Mouse (Mus musculus) neural tube, embryonic 10.5 days (tissue): ENCODE results near the gene Farp1.

Experiments
- DNase-seq: peaks from one replicate; pipeline ENCODE4 v3.0.0-alpha.2; 2017; ENCODE audit warnings: low spot score; ENCODE audit errors: extremely low spot score

Farp1 gene

DNA sequence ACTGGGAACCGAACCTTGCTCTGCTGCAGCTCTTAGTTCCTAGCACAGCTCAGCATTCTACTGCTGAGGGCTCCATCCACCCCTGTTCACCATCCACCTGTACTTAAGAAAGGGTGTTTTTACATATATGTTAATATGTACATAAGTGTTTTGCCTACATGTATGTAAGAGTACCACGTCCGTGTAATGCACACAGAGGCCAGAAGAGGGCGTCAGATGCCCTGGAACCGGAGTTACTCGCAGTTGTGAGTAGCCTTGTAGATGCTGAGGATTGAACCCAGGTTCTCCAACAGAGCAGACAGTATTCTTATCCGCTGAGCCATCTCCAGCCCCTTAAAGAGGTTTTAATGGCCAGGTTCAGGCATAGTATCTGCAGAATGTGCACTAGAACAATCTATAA, 183.6 kb downstream of the Farp1 start:
- DNase-seq, result no peak

GRCm38 (mm10) chr14:121219226-121220039, 184.4 kb downstream of the Farp1 start:
- DNase-seq, result no peak

GRCm38 (mm10) chr14:121220040-121220322, 185.0 kb downstream of the Farp1 start:
- no peak for DNase-seq

DNA sequence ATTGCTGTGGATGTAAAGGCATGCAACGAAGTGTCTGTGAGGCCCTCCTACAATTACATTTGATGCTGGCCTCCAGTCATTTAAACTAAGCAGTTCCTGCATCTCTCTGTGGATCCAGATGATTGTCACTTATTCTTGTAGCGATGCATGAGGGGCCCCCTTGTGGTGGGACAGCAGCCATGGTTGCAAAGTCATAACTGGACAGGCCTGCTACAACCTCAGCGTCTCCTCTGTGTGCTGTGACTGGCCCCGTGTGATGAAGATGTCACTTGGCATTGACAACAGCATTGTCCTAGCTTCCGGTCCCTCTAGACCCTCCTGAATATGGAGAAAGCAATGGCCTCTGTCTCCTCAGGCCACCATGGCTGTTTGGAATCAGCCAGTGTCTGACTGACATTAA, 185.7 kb downstream of the Farp1 start:
- peak; percentile 23 for DNase-seq

DNA sequence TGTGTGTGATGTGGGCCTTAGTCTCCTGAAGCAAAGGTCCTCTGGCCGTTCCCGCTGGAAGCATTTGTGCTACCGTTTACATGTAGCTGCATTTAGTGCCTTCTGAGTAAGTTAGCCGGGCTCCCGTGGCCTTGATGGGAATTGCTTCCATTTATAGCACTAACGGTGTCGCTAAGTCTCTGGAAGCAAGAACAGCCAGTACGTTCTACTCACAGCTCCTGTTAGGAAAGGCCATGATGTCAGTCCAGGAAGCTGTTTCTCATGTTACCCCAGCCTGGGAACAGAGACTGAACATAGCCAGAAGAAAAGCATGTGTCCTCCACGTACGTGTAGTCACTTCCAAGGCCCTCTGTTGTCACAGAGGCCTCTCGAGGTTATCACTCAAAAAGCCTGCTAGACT, 190.8 kb downstream of the Farp1 start:
- DNase-seq, result no peak

DNA sequence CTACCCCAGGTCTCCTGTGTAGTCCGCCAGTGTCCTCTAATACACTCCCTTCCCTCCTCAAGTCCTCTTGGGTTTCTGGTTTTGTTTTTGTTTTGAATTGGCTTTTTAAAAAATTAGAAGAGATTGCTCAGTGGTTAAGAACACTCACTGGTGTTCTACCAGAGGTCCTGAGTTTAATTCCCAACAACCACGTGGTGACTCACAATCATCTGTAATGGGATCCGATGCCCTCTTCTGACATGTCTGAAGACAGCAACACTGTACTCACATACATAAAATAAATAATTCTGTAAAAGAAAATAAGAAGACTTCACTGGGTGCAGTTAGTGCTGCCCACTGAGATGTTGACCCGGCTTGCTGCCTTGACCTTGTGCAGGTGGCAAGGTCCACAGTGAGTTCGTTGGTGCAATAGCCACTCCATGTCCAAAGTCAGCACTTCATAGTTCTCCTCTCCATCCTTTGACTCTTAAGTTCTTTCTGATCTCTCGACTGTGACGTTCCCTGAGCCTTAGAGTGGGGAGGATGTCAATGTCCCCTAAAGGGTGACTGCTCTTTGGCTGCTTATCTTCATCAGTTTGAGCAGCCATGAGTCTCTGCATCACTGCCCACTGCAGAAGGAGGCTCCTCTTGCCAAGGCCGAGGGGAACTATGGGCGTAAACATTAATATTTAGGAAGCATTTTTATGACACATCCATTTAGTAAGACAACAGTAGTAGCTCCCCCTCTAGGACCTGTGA, 194.2 kb downstream of the Farp1 start:
- DNase-seq, result no peak

GRCm38 (mm10) chr14:121231232-121231631, 196.2 kb downstream of the Farp1 start:
- DNase-seq, result no peak

DNA sequence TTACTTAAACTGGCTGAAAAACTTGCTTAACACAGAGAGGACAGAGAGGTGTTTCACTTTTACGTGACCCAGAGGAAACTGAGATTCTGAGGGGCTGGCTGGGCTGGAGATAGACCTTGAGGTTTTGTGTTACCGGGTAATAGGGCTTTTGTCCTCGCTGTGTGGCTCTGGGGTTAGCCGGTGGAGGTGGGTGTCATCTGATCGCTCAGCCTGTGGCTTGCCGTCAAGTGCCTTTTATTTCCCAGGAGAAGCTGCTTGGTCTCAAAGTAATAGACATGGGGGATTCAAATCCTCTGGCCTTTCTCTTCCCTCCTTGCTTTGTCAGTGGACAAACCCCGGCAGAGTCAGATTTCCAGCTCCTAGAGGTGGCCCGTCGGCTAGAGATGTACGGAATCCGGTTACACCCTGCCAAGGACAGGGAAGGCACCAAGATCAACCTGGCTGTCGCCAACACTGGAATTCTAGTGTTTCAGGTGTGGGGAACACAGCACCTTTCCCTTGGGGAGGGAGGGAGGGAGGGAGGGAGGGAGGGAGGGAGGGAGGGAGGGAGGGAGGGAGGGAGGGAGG, 199.8 kb downstream of the Farp1 start:
- no peak for DNase-seq

DNA sequence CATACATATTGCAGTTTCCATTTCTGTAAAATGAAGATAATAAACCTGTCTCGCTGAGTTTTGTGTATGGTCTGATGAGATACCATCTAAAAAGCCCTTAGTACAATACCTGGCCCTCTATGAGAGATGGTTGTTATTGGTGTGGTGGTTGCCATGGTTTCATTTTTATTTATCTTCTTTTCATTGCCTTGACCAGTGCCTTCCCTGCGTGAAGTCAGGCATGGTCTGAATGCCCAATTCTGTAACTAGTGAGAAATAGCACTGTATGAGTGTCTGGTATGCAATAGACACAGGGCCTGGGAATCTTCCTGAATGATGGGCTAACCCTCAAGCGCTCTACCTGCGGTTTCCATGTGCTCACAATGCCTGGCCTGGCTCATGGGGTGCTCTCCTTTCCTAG, 201.7 kb downstream of the Farp1 start:
- DNase-seq, result no peak

GRCm38 (mm10) chr14:121238727-121239126, 203.7 kb downstream of the Farp1 start:
- no peak for DNase-seq

GRCm38 (mm10) chr14:121239386-121239785, 204.4 kb downstream of the Farp1 start:
- no peak for DNase-seq

DNA sequence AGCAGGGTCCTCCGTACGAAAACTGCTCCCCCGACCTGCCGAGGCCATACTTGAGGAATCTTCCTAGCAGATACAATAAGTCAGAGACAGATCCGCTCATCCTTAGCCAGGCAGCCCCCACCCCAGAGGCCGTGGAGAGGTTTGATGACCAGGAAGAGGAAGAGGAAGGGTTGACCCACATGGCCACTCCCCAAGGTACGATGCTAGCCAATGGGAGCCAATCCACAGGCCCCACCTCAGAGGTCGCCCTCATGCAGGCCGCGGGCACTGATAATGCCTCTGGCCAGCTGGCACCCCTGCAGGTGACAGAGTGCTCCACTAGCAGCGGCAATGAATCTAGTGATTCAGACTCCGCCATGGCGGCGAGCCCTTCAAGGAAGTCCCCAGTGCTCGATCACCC, 209.1 kb downstream of the Farp1 start:
- DNase-seq, result no peak

DNA sequence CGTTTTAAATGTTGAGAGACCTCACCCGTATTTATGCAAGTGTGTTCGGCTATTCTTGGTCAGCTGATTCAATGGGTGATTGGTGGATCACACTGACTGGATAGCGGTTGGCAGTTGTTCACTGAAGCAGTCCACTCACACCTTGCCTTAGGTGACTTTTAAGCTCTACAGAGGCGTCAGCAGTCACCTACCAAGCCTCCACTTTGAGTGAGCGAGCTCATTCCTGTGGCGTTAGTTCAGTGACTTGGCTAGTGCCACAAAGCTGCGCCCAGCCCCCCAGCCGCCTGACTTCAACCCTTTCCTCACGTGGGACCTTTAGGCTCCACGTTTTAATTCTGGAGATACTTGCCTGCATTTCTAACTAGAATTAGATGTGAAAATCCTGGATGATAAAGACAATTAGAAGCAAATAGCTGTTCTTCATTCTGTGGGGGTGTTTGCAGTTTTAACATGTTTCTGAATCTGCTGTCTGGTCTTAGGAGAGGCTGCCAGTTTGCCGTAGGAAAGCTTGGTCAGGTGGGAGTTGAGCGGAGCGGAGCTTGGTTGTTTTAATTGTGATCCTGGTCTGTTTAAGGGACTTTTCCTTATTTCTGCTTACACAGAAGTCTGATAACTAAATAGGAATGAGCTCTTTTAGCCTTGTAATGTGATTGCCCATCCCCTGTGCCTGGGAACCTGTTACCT, 211.2 kb downstream of the Farp1 start:
- DNase-seq, result no peak

DNA sequence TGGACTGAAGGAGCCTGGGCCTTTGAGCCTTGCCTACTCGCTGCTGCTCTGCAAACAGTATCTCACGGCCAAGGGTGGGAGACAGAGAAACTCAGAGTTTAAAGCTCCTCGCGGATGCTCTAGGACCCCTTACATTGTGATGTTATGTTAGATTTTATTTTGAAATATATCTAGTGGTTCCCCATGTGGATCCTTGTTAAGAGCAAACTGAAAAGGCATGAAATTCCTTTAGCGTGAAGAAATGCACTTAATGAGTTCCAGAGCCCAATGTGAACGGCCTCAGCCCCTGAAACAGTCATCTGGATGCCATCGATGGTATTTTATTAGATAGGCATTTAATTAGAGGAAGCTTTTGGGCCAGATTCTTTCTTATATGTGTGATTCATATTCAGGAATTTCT, 212.3 kb downstream of the Farp1 start:
- no peak for DNase-seq

DNA sequence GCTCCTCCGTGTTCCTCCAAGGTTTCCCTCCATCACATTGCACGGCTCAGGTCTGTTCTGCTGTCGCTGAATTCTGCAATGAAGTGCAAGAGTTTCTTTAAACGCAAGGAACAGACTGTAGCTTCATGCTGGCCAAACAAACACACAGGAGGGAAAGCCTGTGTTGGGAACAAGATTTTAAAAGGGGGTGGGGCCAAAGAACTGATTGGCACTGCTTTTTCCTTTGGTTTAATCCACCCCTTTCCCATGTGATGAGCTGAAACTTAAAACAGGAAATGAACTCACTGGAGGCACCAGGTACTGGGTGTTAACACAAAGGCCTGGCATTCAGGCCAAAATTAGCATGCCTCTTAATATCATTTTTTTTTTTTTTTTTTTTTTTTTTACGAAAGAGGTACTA, 213.3 kb downstream of the Farp1 start:
- DNase-seq, result no peak

DNA sequence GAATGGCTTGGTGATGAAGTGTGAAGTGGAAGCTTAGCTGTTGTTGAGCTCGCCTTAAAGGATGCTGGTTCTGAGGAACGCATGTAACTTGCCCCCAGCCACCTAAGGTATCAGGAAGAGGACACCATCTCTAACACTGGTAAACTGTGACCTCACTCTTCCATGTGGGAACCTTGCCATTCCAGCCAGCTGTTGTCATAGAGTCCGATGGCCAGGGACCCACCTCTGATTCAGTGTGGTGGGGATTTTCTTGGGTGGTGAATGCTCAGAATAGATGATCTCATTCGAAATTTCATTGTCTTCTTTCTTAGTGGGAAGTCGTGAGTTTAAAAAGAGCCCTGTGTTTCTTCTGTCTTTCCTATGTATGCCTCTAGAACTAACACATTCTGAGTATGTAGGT, 216.1 kb downstream of the Farp1 start:
- no peak for DNase-seq

DNA sequence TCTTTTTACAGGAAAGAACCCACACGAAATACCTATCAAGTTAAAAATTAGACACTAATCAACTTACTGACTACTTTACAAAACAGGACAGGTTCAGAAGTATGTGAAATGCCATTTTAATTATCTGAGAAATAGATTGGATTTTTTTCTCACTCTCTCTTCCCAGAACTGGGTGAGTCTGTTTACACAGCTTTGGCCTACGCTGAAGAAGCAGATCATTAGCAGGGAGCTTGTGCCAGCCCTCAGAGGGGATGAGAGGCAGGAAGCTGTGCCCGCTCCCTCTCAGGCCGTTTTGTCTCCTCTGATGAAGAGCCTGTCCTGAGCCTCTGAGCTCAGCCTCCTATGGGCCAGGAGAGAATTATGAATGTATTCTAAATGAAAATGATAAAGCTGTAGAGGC, 216.7 kb downstream of the Farp1 start:
- DNase-seq, result no peak

DNA sequence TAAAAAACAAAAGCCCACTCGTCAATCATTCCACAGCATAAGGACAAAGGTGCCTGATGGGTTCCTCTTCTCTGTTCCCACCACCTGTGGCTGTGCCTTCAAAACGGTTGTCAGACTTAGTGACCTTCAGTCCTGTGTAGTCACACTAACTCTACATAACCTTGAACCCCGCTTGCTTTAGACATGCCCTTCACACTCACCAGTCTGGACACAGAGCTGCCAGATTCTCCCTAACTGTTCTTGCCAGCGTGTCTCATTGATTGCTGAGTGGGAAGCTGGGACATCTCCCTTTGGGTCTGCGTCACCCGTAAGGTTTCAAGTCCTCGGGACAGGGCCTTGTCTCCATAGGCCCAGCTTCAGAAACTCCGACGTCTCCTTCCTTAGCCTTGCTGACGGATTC, 217.5 kb downstream of the Farp1 start:
- no peak for DNase-seq

DNA sequence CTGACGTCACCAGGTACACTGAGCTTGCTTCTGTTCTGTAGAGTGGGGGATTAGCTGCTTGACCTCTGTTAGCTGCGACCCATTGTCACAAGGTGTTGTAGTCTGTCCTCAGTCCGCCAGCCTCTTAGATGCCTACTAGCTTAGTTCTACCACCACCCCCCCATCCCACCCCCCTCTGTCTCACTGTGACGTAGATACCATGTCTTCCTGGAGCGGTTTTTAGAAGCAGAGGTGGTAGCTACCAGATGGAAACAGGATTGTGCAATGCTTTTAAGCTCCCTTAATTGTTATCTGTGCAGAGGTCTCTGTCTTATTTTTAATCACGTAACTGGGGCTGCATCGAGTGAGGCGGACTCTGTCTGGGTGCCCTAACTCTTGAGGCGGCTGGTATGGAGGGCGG, 219.9 kb downstream of the Farp1 start:
- no peak for DNase-seq

DNA sequence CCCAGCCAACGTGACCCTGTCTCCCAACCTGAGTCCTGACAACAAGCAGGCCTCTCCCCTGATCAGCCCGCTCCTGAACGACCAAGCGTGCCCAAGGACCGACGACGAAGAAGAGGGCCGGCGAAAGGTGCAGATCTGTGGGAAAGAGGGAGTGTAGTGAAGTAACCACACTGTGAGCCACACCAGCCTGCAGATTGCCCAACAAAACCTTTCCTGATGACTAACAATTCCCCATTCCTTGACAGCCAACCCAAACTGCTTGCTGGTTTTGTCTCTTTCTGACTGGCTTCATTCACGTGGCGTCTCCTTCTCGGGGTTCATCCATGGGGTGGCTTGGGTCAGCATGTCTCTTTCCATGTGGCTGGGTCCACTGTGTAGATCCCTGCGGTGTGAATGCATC, 220.5 kb downstream of the Farp1 start:
- DNase-seq, result no peak

- no peak for DNase-seq
These were observed 221.9 kb downstream of the Farp1 start for GRCm38 (mm10) chr14:121256896-121257295.

DNA sequence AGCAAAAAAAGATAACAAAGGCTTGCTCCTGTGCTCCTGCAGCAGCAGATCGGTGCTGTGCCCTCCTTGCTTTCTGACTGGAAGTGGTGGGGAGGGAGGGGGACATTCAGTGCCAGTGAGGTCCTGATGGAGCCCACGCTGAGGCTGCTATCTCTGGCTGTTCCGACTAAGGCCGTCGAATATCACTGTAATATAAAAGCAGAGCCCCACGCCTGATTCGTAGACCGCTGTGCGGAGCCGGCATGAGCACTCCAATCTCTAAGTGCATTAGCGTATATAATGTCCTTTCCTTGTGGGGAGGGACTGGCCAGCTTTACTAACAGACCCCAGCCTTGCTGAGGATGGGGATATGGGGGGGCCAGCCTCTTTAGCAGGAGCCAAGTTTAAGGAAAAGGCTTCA, 224.3 kb downstream of the Farp1 start:
- no peak for DNase-seq
